Mouse (Mus musculus) embryonic facial prominence, embryonic 11.5 days (tissue): Measurements from ENCODE around the gene Golga5. TPM values are rescaled to one million over a fixed set of nuclear protein-coding genes. Genes with fewer than 3 reads are reported as not detected.
"Not testable (repeated sequence)": the region's sequence is repeated elsewhere in the genome, so short reads cannot be mapped to it uniquely, and the experiment has no call there.

Source experiments
- ATAC-seq: fragments of 200-750 bp; cut with Nextera tagmentation; replicated peaks from 2 replicates; pipeline ENCODE4 v1.8.0; 2017; ENCODE audit warnings: low read depth; ENCODE audit not compliant: insufficient number of reproducible peaks, low FRiP score, low TSS enrichment
- DNase-seq: peaks from one replicate; pipeline ENCODE4 v3.0.0-alpha.2; 2015; ENCODE audit warnings: low spot score
- H3K27ac ChIP-seq: fragments of 300-500 bp; sonication (generic); replicated peaks from 2 replicates; pipeline ENCODE4 v1.5.1; 2014; ENCODE audit warnings: mild to moderate bottlenecking, low read depth, low read length, control low read depth
- H3K27me3 ChIP-seq: fragments of 300-500 bp; sonication (generic); 2 replicates; pipeline ENCODE4 v1.6.1; 2014; ENCODE audit warnings: mild to moderate bottlenecking, low read length, moderate library complexity, mixed read lengths; ENCODE audit not compliant: control insufficient read depth, insufficient read depth
- H3K36me3 ChIP-seq: fragments of 300-500 bp; sonication (generic); replicated peaks from 2 replicates; pipeline ENCODE4 v1.6.1; 2014; ENCODE audit warnings: low read depth, mild to moderate bottlenecking, low read length, moderate library complexity, mixed read lengths; ENCODE audit not compliant: control insufficient read depth, insufficient read depth
- H3K4me1 ChIP-seq: fragments of 300-500 bp; sonication (generic); 2 replicates; pipeline ENCODE4 v1.6.1; 2014; ENCODE audit warnings: low read length, mixed read lengths; ENCODE audit not compliant: control insufficient read depth, insufficient read depth
- H3K4me2 ChIP-seq: fragments of 300-500 bp; sonication (generic); 2 replicates; pipeline ENCODE4 v1.6.1; 2014; ENCODE audit warnings: low read depth, mild to moderate bottlenecking, control low read depth, low read length, moderate library complexity
- H3K4me3 ChIP-seq: fragments of 300-500 bp; sonication (generic); 2 replicates; pipeline ENCODE4 v1.5.1; 2014; ENCODE audit warnings: low read depth, low read length, control low read depth
- H3K9ac ChIP-seq: fragments of 300-500 bp; sonication (generic); replicated peaks from 2 replicates; pipeline ENCODE4 v1.6.1; 2014; ENCODE audit warnings: mild to moderate bottlenecking, control low read depth, low read length
- H3K9me3 ChIP-seq: fragments of 300-500 bp; sonication (generic); replicated peaks from 2 replicates; pipeline ENCODE4 v1.6.1; 2016; ENCODE audit warnings: mild to moderate bottlenecking, low read length, inconsistent platforms, mixed read lengths; ENCODE audit not compliant: control insufficient read depth
- WGBS: fragments of 180-500 bp; shearing (Covaris S2); extraction: QIAGEN DNeasy Blood & Tissue Kit; methylation state at CpG from one replicate; pipeline ENCODE4 v1.1.7; 2014; 5-methylcytosine and 5-hydroxymethylcytosine counted together
- polyA plus RNA-seq: library from polyadenylated mRNA; unstranded; fragments of >200 nt; fragmentation: Nextera tagmentation; extraction: Ambion mirVana; gene quantifications from 2 replicates; pipeline ENCODE4 v1.2.1, GENCODE M21; 2014

The Golga5 gene
- polyA plus RNA-seq, 1 experiment from 2014 or later: 38.3 TPM

- Histone ChIP-seq H3K27me3 (no peaks in the 10 kb centered on the region), H3K4me2 (no peak overlapping the region), H3K4me1 (no peaks in the 10 kb centered on the region), H3K36me3 (peaks cover 3% of the 10 kb centered on the region), H3K27ac (no peak overlapping the region), H3K9me3 (no peaks in the 10 kb centered on the region), H3K4me3 (no peak overlapping the region), H3K9ac (no peak overlapping the region)
- no peak for DNase-seq
- 87% methylated on average over 4 of the region's 4 CpGs for WGBS
- no peak for ATAC-seq
Observed at GRCm38 (mm10) chr12:102480481-102480880, 11.5 kb downstream of the Golga5 start.

DNA sequence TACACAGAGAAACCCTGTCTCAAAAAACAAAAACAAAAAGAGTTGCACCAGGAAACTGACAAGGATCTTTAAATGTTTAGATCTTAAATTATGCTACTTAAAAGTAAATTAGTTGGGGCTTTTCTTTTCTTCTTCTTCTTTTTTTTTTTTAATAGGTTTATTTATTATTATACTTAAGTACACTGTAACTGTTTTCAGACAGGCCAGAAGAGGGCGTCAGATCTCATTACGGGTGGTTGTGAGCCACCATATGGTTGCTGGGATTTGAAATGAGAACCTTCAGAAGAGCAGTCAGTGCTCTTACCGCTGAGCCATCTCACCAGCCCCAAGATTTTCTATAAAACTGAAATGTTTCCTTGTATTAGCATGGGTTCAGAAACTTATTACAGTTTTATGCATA lies 16.0 kb downstream of the Golga5 start:
- Histone ChIP-seq H3K9ac (no peak overlapping the region), H3K4me1 (no peaks in the 10 kb centered on the region), H3K36me3 (peaks cover 3% of the 10 kb centered on the region), H3K27me3 (no peaks in the 10 kb centered on the region), H3K27ac (no peak overlapping the region), H3K4me3 (no peak overlapping the region), H3K9me3 (no peaks in the 10 kb centered on the region), H3K4me2 (no peak overlapping the region)
- no peak for ATAC-seq
- WGBS: 63% methylated on average over 3 of the region's 3 CpGs
- DNase-seq: no peak

GRCm38 (mm10) chr12:102491911-102492310 lies 23.0 kb downstream of the Golga5 start:
- H3K4me3 ChIP-seq: no peak overlapping the region
- 94% methylated on average over 5 of the region's 5 CpGs for WGBS
- H3K36me3 ChIP-seq: no peaks in the 10 kb centered on the region

GRCm38 (mm10) chr12:102495754-102496153 lies 26.8 kb downstream of the Golga5 start:
- WGBS: 93% methylated on average over 6 of the region's 6 CpGs
- not testable (repeated sequence) for H3K4me3 ChIP-seq, ATAC-seq, DNase-seq, H3K9ac ChIP-seq, H3K36me3 ChIP-seq, H3K27ac ChIP-seq, H3K4me1 ChIP-seq, H3K27me3 ChIP-seq, H3K9me3 ChIP-seq, H3K4me2 ChIP-seq

More at GRCm38 (mm10) chr12:102491911-102492310, 23.0 kb downstream of the Golga5 start:
- Histone ChIP-seq H3K9ac (no peak overlapping the region), H3K9me3 (no peaks in the 10 kb centered on the region), H3K4me2 (no peak overlapping the region), H3K27ac (no peak overlapping the region), H3K4me1 (no peaks in the 10 kb centered on the region), H3K27me3 (no peaks in the 10 kb centered on the region)
- no peak for ATAC-seq
- DNase-seq: no peak

- WGBS: 79% methylated on average over 2 of the region's 2 CpGs
- no peak overlapping the region for H3K27ac ChIP-seq
- peaks cover 2% of the 10 kb centered on the region; the same call in 1 of the 2 replicates for H3K4me1 ChIP-seq
- H3K36me3 ChIP-seq: no peaks in the 10 kb centered on the region
- H3K9me3 ChIP-seq: no peaks in the 10 kb centered on the region
- H3K9ac ChIP-seq: no peak overlapping the region
- ATAC-seq: no peak
- H3K4me2 ChIP-seq: no peak overlapping the region
- DNase-seq: peak; percentile 31
- no peak overlapping the region for H3K4me3 ChIP-seq
- no peaks in the 10 kb centered on the region for H3K27me3 ChIP-seq
Observed at GRCm38 (mm10) chr12:102497905-102498304, 29.0 kb downstream of the Golga5 start.

DNA sequence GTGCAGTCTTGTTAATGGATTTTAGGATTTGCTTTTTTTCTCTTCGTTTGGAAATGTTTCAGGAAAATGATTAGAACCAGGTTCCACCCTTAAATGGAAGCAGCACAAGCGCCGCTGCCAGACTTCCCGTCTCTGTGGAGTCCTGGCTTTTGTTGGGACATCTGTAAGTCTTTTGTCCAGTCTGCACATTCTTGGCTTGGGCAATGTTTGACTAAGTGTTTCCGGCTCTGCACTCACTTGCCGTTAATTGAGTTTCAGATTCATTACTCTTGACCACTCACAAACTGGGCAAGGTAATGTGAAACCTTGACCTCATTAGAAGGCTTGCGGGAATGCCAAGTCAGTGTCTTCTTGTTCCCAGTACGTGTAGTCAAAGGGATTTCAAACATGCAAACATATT lies 29.8 kb downstream of the Golga5 start:
- H3K4me3 ChIP-seq: no peak overlapping the region
- peak overlapping the region; percentile 52; the same call in 1 of the 2 replicates for H3K27ac ChIP-seq
- H3K36me3 ChIP-seq: no peaks in the 10 kb centered on the region
- WGBS: 34% methylated on average over 8 of the region's 8 CpGs
- no peaks in the 10 kb centered on the region for H3K9me3 ChIP-seq
- DNase-seq (peak; percentile 85), ATAC-seq (peak; percentile 60; the same call in 1 of the 2 replicates)
- no peaks in the 10 kb centered on the region for H3K27me3 ChIP-seq
- H3K4me2 ChIP-seq: no peak overlapping the region
- H3K4me1 ChIP-seq: peaks cover 2% of the 10 kb centered on the region; the same call in 1 of the 2 replicates
- no peak overlapping the region for H3K9ac ChIP-seq

- no peak for DNase-seq
- Histone ChIP-seq H3K27me3 (no peaks in the 10 kb centered on the region), H3K9me3 (no peaks in the 10 kb centered on the region), H3K36me3 (no peaks in the 10 kb centered on the region), H3K4me3 (no peak overlapping the region), H3K27ac (peak overlapping the region; percentile 52; the same call in 1 of the 2 replicates), H3K9ac (no peak overlapping the region), H3K4me2 (no peak overlapping the region), H3K4me1 (peaks cover 2% of the 10 kb centered on the region; the same call in 1 of the 2 replicates)
- no peak for ATAC-seq
- 80% methylated on average over 5 of the region's 5 CpGs for WGBS
Observed at GRCm38 (mm10) chr12:102499210-102499609, 30.3 kb downstream of the Golga5 start.

DNA sequence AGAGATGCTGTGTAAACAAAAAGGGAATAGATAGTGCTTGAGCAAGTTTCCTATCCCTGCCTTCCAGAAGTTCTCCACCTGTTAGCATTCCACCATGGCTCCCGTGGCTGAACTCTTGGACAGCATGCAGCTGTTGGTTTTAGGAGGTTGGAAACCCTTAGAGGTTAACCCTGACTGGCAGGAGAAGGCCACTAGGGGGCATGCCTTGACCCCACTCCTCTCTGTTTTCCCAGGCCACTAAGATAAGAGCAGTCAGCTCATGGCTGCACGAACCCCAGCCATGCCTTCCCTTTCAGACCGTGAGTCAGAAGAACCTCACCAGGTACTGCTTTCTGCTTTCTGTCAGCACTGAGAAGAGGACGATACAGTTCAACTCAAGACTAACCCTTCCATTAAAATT lies 30.8 kb downstream of the Golga5 start:
- no peak overlapping the region; the same call in 1 of the 2 replicates for H3K27ac ChIP-seq
- no peaks in the 10 kb centered on the region for H3K36me3 ChIP-seq
- no peak overlapping the region for H3K4me3 ChIP-seq
- no peak for DNase-seq
- H3K9ac ChIP-seq: no peak overlapping the region
- no peaks in the 10 kb centered on the region for H3K9me3 ChIP-seq
- 67% methylated on average over 4 of the region's 4 CpGs for WGBS
- ATAC-seq: no peak
- no peak overlapping the region for H3K4me2 ChIP-seq
- no peaks in the 10 kb centered on the region for H3K27me3 ChIP-seq
- H3K4me1 ChIP-seq: peaks cover 2% of the 10 kb centered on the region; the same call in 1 of the 2 replicates
